Mouse (Mus musculus): ENCODE results near the gene Rai1. TPM values are rescaled to one million over a fixed set of nuclear protein-coding genes. Genes with fewer than 3 reads are reported as not detected.

Rai1 gene
- total RNA-seq, 1 experiment from 2014 or later: 4.6 TPM

DNA sequence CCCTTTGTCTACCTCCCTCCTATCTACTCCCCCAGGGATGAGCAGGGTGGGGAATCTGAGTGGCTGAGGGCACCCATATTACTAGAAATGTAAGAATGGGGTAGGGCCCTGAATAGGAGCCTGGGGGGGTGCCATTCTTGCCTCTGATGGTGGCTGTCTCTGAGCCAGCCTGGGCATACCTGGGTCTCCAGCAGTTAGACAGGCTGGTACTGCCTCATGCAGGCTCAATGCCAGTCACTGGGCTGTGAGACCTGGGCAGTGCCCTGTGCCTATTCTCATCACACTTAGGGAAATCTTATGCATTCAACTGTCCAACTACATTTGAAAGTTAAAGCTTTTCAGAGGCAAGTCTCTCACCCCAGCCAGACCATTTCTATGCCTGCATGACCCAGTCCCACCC, 11.6 kb upstream of the Rai1 start:
- ATAC-seq (replicated peaks; ENCODE audit: insufficient number of reproducible peaks, low FRiP score, low TSS enrichment, poor library complexity, severe bottlenecking): no peak

DNA sequence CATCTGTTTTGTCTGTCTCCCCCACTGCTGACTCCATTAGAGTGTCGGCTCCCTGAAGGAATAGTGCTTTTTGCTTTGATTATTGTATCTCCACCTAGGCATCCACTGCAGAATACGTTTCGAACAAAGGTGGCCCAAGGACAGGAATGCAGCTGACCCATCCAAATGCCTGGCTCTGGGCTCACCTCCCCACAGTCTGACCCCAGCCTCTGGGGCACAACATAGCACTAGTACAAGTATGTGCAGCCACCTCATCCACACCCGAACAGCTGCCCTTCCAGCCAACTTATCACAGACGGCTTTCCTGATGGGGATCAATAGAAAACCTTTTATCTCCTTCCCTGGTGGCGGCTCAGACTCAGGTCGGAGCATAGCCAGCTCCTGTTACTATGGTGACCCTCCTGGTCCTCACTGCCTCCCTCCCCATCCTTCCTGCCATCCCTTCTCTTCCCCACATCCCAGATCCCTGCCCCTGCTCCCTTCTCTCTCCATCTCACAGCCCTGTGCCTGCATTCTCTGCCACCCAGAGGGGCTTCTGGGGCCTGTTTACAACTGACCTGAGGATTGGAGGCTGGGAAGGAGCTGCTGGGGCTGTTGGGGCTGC, 10.7 kb upstream of the Rai1 start:
- ATAC-seq (replicated peaks; ENCODE audit: insufficient number of reproducible peaks, low FRiP score, low TSS enrichment, poor library complexity, severe bottlenecking): no peak

DNA sequence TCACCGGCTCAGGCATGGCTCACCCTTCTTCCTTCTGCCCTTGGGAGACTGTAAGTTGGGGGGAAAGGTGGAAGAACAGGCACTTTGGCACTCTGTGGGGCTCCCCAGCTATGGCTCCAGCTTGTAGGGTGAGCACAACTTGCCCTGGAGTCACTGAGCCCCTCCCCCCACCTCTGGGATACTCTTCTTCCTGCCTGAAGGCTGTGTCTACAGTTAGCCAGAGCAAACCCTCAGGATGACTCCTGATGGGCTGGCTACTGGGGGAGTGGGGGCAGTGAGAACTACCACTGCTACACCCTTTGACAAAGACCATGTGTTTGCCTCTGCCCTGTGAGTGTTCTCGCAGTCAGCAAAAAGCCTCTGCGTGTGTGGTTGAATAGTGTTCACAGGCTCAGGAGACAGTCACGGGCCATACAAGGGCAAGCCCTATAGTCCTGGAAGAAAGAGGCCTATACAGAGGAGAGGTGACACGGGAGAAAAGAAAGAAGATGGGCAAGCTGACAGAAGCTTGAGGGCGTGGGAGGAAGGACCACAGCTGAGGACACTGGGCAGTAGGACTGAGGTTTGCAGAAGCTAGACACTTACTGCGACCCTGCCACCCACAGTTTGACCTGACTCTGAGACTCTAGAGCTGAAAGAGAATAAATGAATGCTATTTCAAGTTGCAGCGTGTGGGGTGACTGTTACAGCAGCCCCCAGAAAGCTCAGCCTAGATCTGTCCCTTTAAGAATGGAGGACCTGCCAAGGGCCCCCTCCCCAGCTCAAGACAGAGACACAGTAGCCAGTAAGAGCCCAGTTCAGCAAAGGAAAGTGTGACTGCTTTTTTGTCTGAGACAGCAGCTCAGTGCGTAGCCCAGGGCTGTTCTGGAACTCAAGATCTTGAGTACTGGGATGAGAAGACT, 9.7 kb upstream of the Rai1 start:
- ATAC-seq (replicated peaks; ENCODE audit: insufficient number of reproducible peaks, low FRiP score, low TSS enrichment, poor library complexity, severe bottlenecking): no peak

DNA sequence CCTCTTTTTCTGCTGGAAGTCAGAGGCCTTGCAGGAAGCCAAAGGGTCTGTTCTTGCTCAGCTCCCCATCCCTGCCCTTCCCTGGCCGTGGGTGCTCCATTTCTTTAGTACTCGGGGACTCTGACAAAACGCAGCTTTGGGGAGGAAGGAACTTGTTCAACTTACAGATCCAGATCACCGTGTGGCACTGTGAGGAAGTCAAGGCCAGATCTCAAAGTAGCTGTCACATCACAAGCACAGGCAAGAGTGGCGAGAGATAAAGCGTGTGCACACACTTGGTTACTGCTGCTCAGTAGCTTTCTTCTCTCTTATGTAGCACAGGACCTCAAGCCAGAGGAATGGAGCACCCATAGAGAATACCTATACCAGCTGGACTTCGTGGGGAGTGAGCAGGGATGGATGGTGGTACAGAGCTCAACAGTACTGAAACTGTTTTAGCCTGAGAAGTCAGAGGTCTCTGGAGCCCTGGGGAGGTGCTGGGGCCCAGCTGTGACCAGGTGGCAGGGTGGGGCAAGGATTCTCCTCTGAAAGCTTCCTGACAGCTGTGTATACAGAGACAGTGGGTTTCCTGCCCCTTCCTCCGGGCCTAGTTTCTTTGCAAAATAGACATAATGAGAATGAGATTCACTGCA, 5.1 kb upstream of the Rai1 start:
- ATAC-seq (replicated peaks; ENCODE audit: insufficient number of reproducible peaks, low FRiP score, low TSS enrichment, poor library complexity, severe bottlenecking): no peak

DNA sequence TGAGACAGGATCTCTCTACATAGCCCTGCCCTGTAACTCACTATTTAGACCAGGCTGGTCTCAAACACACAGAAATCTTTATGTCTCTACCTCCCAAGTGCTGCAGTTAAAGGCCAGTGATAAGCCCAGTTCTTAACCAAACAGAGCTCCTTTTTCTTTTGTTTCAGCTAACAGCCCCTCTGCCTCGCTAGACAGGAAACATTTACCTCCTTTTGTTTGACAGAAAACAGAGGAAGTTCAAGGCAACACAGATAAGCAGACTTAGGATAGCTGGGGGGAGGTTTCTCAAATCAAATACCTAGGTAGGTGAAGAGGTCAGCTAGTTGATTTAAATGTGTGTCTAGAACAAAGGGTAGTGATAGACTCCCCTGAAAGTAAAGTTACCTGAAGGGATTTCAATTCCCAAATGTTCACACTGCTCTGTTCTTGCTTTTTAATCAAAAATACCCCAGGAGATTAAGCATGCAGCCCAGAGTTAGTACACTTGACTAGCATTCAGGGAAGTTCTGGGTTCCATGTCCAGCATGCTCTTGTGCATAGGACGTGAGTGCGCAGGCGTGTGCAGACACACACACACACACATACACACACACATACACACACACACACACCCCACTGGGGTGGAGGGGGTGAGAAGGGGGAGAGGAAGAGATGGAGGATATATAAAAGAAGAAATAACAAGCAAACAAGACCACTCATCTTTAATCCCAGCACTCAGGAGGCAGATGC, 3.8 kb upstream of the Rai1 start:
- ATAC-seq (replicated peaks; ENCODE audit: insufficient number of reproducible peaks, low FRiP score, low TSS enrichment, poor library complexity, severe bottlenecking): no peak

DNA sequence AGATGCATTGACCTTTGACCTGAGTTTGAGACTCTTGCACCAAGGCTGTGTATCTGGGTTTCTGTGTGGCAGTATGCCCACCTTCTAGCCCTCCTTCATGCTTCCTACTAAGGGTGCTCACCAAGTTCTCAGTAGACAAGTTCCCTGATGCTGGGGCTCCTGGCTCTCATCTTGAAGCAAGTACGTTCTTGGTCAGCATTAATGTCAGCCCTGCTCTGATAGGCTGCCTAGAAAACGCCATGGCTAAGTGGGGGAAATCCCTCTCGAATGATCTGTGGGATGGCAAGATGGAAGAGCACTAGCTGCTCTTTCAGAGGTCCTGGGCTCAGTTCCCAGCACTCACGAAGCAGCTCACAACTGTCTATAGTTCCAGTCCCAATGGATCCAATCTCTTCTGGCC, 2.8 kb upstream of the Rai1 start:
- no peak for ATAC-seq (replicated peaks; ENCODE audit: insufficient number of reproducible peaks, low FRiP score, low TSS enrichment, poor library complexity, severe bottlenecking)

DNA sequence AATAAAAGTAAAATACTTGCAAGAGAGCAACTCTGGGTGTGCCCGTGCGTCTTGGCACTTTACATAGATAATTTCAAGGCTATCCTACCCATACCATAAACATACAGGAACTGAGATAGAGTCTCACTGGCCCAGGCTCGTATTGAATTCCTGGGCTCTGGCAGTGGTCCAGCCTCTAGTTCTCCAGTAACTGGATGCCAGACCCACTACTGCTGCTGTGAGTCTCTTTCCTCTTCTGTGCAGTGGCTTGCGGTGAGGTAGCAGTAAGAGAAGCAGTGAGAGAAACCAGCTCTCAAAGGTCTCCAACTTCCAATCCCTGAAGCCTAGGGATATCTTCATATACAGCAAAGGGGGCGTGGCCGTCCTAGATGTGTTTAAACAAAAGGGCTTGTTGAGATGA, 2.1 kb upstream of the Rai1 start:
- ATAC-seq (replicated peaks; ENCODE audit: insufficient number of reproducible peaks, low FRiP score, low TSS enrichment, poor library complexity, severe bottlenecking): no peak

DNA sequence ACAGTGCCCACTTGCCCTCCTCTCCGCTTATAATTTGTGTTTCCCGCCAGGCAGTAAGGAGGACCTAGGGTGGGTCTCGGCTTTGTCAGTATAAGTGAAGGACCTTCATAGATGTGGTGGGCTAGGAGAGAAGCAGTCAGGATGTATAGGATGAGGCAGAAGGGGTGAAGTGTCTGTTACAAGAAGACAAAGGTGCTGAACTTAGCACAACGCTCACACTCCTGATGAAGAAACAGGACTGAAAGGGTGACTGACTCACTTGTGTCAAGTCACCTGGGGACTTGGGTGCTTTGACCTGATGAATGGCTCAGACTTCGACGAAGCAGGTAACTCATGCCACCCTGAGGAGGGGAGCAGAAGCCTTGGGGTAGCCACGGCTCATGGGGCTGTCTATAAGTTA, 1.2 kb upstream of the Rai1 start:
- no peak for ATAC-seq (replicated peaks; ENCODE audit: insufficient number of reproducible peaks, low FRiP score, low TSS enrichment, poor library complexity, severe bottlenecking)

DNA sequence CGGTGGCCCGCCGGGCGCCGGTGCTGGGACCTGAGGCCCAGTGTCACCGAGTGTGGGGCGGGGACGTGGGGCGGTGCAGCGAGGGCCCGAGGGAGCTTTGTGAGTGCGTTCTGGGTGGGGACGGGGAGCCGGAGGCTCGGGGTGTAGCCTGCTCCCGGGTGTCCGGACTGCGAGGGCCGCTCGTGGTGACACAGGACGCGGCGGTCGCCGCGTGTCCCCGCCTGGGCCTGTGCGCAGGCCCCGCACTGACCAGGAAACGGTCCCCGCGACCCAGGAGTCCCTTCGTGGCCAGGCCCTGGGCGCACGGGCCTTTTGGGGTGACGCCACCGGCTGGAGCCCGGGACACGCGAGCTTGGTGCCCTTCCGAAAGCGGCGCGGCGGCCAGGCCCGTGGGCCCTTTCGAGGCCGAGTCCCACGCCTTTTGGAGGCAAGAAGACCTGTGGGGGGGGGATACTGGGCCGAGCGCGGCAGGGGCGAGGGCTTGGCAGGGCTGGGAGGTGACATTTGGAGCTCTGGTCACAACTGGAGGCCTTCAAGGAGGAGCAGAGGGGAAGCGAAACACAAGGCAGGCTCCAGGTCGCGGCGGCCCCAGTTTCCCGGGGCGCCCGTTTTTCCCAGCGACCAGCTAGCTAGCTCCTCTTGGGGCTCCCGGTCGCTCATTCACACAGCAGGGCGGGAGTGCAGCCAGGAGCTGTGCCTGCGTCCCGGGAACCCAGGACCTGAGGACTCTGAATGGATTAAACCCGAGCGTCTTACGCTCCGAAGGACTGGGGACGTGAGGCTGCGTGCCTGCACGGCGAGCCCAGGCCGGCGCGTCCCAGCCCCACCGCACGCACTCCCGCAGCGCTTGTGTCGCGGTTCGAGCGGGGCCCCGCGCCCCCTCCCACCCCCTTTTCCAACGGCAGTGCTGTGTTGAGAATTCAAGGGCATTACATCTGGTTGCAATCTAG, 1.1 kb downstream of the Rai1 start:
- ATAC-seq (replicated peaks; ENCODE audit: insufficient number of reproducible peaks, low FRiP score, low TSS enrichment, poor library complexity, severe bottlenecking): peak; percentile 73; the same call in 1 of the 2 replicates

DNA sequence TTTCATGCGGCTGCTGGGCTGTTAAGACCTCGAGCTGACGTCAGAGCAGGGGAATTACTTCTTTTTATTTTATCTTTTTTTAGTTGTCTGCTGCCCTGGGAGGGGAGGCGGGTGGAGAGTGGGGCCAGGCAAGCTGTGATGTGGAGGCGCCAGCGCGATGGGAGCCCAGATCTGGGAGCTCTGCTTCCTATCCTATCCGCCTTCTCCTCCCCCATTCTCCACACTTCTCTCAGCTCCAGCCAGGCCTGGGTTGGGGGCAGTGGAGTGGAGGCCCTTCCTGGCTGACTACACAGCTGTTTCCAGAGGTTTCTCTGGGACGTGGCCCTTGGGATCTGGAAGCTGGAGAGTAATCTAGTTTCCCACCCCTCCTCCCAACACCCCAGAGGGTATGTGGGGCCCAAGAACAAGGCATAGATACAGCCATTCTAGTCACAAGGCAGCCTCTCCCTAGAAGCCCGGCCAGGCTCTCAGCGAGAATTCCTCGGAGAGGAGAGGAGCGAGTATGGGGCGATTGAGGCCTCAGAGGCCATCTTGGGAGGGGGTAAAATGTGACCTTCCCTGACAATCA, 1.8 kb downstream of the Rai1 start:
- ATAC-seq (replicated peaks; ENCODE audit: insufficient number of reproducible peaks, low FRiP score, low TSS enrichment, poor library complexity, severe bottlenecking): no peak

DNA sequence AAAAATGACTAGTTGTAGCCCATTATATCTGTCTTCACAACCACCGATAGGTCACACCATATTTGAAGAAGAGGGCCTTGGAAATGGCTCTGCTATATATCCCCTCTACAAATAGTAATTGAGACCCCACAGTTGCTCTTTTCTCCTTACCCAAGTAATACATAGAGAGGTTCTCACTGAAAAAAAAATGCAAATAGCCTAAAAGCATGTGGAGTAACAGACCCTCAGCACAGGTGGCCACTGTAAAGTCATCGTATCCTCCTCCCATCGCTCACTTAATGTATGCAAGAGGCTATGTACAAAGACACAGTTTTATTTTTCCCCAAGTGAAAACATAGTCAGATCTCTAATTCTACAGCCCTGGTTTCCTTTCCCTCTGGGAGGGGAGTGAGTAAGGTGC, 2.6 kb downstream of the Rai1 start:
- no peak for ATAC-seq (replicated peaks; ENCODE audit: insufficient number of reproducible peaks, low FRiP score, low TSS enrichment, poor library complexity, severe bottlenecking)

DNA sequence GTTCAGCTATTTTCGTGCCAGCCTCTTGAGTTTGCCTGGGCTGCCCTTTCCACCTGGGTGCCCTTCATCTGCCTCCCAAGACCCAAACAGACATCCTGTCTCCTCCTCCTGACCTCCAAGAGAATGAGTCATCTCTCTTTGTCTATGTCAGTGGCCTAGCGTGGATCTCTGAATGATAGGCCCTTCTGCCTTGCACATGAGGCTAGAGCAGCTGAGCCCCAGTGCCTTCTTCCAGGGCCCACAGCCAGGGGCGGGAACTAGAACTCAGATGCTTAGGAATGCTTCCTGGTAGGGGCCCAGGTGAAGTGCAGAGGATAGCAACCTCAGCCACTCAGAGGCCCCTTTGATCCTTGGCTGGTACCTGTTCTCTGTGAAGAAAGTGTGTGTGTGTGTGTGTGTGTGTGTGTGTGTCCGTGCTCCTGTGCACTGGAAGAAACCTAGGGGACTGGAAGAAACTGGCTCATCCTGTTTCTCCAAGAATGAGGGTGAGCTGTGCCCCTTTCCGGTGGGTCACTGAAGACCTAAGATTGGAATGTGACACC, 3.9 kb downstream of the Rai1 start:
- no peak for ATAC-seq (replicated peaks; ENCODE audit: insufficient number of reproducible peaks, low FRiP score, low TSS enrichment, poor library complexity, severe bottlenecking)

DNA sequence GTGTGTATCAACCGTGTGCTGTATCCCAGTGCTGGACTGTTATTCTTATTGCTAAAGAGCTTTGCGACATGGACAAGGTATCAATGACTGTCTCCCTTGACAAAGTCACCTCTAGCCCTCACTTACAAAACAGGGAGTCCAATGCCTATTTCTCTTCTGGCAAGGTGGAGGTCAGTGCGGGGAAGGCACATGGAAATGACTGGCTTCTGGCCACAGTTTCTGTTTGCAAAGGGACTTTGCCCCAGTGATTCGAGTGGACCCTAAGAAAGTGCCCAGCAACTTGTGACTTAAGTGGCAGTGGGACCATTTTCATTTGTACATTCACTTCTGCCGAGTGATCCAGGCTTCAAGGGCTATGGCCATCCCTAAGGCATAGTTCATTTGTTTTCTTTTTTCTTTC, 5.6 kb downstream of the Rai1 start:
- ATAC-seq (replicated peaks; ENCODE audit: insufficient number of reproducible peaks, low FRiP score, low TSS enrichment, poor library complexity, severe bottlenecking): no peak

DNA sequence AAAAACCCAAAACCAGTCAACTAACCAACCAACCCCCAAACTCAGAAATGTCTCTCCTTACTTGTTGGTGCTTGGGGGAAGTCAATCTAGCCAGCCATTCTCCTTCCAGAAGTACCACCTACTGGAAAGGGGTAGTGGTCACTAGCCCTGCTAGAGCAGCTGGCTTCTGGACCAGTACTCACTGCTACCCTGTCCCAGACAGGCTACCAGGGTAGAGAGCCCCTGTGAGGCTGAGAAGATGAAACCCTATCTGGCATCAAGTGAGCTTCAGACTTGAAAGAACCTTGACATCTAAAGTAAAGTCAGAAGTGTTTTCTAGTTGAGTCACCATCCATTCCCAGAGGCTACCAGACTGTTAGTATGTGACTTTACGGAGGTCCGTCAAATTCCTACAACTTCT, 6.8 kb downstream of the Rai1 start:
- no peak for ATAC-seq (replicated peaks; ENCODE audit: insufficient number of reproducible peaks, low FRiP score, low TSS enrichment, poor library complexity, severe bottlenecking)

DNA sequence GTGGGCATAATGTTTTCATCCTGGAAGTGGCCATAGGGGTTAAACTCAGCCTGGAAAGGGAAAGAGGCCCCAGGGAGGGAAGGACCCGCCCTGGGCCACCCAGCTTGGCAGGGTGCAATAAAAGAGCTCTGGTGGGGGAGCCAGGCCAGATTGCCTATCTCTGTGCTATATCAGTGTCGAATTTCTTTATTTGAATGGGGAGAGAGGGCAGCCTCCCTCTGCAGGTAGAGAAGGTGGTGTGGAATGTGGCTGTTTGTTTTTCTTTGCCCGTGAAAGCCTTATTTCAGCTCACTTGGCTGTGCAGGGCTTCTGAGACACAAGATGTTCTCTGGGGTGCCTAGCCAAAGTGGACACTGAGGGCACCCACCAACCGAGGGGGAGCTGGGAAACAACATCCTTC, 8.8 kb downstream of the Rai1 start:
- ATAC-seq (replicated peaks; ENCODE audit: insufficient number of reproducible peaks, low FRiP score, low TSS enrichment, poor library complexity, severe bottlenecking): no peak

DNA sequence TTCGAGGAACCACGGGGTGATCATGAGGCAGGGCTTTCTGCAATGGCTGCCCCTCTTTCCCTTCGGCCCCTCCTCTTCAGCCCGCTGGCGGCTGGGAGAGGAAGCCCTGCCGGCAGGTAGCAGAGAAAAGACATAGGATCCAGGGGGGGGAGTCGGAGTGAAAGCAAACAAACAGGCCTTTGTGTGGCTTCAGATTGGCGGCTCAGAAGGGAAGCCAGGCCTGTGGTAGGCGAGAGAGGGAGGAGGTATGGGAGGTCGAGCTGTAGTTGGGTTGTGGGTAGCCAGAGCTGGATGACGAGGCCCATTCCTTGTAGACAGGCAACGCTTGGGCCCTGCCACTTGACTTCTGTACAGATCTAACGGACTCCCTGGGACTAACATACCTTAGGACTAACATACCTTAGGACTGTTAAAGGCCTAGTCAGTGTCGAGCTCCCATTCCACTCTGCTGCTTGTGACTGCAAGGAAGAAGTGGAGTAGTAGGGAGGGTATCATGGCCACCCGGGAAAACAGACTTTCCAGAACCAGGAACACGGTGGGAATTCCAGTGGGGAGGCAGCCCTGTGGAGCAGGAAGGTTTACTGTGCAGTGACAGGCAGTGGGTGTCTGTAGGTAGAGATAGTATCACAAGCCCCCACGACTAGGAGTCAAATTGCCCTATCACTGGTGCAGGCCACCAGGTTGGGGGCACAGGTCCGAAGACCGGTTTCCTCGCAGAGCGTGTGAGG, 9.6 kb downstream of the Rai1 start:
- ATAC-seq (replicated peaks; ENCODE audit: insufficient number of reproducible peaks, low FRiP score, low TSS enrichment, poor library complexity, severe bottlenecking): peak; percentile 9; the same call in 1 of the 2 replicates

DNA sequence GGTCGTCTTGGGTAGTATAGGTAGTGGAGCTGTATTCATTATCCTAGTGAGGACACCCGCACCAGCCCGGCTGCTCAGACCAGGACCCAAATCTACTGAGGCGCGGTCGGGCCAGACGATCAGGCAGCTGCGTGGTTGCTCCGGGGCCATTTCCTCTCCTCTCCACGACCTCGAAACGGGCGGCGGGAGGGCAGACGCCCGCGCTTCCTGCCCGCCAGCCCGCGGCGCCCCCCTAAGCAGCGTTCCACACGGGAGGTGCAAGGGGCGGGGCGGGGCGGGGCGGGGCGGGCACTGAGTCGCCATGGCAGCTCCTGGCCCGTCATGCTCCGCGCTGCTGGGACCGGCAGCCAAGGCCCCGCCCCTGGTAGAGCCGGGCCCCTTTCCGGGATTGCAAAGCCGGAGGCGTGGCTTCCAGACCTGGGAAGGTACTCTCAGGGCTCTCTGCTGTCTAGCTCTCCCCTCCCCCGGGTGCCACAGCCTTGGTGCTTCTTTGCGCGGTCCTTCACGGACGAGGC, 10.3 kb downstream of the Rai1 start:
- peak; percentile 93 for ATAC-seq (replicated peaks; ENCODE audit: insufficient number of reproducible peaks, low FRiP score, low TSS enrichment, poor library complexity, severe bottlenecking)
